Mouse (Mus musculus): ENCODE results near the gene Pde4dip. TPM values are rescaled to one million over a fixed set of nuclear protein-coding genes. Genes with fewer than 3 reads are reported as not detected.

The Pde4dip gene
- polyA plus RNA-seq, 1 experiment from 2014 or later: 22.4 TPM

DNA sequence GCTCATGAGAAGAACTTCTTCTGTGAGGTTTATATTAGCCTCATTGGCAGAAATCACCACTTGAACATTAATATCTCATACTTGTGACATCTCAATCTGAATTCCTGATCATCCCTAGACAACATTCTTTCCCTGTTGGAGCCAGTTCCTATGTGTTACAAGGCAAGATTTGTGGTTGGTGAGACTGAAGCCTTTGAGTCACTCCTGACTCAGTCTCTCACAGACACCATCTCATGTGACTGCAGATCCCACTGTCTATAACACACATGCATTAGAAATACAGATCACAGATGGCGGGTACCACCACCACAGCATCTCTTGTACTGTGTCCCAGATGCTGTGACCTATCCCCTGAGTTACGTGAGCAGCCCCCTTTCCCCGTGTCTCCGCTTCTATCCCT, 60.2 kb downstream of the Pde4dip start:
- WGBS: 92% methylated on average over 4 of the region's 4 CpGs
- no peaks in the 10 kb centered on the region for H3K36me3 ChIP-seq
- peaks cover 23% of the 10 kb centered on the region for H3K4me1 ChIP-seq (replicated peaks)
- no peak for DNase-seq (ENCODE audit: low spot score)
- no peak overlapping the region for H3K4me3 ChIP-seq
- no peak overlapping the region for H3K27ac ChIP-seq
- no peaks in the 10 kb centered on the region for H3K9me3 ChIP-seq
- peaks cover 22% of the 10 kb centered on the region; the same call in 1 of the 2 replicates for H3K27me3 ChIP-seq (ENCODE audit: insufficient read depth, poor library complexity, severe bottlenecking)

DNA sequence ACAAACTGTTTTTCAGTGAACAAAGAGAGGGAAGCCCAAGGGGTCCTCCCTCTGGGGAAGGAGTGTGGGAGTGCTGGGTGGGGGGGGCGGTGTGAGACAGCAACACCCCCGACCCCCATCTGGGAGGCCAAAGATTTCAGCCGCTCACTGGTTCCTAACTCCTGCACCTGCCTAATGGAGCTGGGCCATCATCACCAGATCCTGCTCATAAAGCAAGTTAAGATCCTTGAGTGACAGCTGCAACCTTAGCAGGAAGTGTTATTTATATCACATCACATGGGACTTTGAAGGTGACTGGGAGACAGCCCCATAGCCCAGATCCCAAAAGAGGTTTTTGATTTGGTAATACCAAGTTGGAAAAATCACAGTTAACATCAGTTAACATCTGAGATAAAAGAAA, 63.3 kb downstream of the Pde4dip start:
- Histone ChIP-seq H3K9me3 (no peaks in the 10 kb centered on the region), H3K4me1 (replicated peaks) (peaks cover 23% of the 10 kb centered on the region), H3K4me3 (no peak overlapping the region), H3K36me3 (no peaks in the 10 kb centered on the region), H3K27me3 (ENCODE audit: insufficient read depth, poor library complexity, severe bottlenecking) (peaks cover 26% of the 10 kb centered on the region; the same call in 1 of the 2 replicates), H3K27ac (no peak overlapping the region)
- WGBS: 7% methylated on average over 3 of the region's 3 CpGs
- no peak for DNase-seq (ENCODE audit: low spot score)

DNA sequence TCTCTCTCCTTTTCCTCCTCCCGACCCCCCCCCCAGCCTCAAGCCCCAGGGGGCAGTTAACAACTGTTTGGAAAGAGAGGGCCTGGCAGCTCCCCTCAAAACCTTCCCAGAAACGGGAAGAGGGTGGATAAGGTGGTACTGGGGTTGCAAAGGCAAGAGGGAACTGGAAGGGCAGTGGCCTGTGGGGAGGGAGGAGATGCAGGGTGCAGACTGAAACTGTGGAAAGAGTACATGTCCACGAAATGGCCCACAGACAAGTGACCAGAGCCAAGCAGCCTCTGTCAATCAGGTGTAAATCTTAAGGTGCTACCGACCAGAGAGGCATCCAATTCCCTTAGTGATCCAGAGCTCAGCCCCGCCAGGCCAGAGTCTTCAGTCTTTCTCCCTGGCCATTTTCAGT, 63.8 kb downstream of the Pde4dip start:
- Histone ChIP-seq H3K4me1 (replicated peaks) (peaks cover 23% of the 10 kb centered on the region), H3K36me3 (no peaks in the 10 kb centered on the region), H3K27me3 (ENCODE audit: insufficient read depth, poor library complexity, severe bottlenecking) (peaks cover 26% of the 10 kb centered on the region; the same call in 1 of the 2 replicates), H3K27ac (peak overlapping the region; percentile 82), H3K9me3 (no peaks in the 10 kb centered on the region), H3K4me3 (peak overlapping the region; percentile 60)
- DNase-seq (ENCODE audit: low spot score): peak; percentile 29
- 5% methylated on average over 5 of the region's 5 CpGs for WGBS

DNA sequence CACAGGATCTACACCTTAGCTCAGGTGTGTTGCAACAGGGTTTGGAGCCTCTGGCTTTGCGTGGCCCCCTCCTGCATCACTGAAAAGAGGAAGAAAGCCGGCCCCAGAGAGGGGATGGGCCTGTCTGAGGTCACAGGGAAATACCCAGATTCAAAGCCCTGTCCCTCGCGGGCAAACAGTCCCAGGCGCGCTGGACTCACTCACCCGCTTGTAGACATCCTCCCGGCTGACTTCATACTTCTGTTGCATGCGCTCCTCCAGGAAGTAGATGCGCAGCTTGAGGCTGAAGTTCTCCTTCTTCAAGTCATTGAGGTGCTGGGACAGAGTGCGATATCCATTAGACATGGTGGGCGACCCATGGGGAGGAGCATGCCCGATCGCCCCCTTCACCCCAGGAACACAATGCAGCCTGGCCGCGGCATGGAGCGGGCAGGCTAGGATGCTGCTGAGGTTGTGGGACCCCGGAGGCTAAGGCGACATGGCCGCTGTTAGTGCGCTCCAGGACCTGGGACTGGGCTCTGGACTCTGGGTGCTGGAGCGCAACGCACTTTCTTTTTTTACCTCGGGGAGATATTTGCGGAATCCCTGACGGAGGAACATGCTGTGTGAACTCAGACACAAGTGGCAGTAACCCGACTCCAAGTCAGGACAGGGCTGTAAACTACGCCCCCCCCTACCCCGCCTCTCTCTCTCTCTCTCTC, 64.3 kb downstream of the Pde4dip start:
- H3K9me3 ChIP-seq: no peaks in the 10 kb centered on the region
- peak; percentile 64 for DNase-seq (ENCODE audit: low spot score)
- H3K27ac ChIP-seq: peak overlapping the region; percentile 82
- H3K36me3 ChIP-seq: no peaks in the 10 kb centered on the region
- H3K4me3 ChIP-seq: peak overlapping the region; percentile 60
- WGBS: under 1% methylated on average over 29 of the region's 29 CpGs
- peaks cover 26% of the 10 kb centered on the region; the same call in 1 of the 2 replicates for H3K27me3 ChIP-seq (ENCODE audit: insufficient read depth, poor library complexity, severe bottlenecking)
- H3K4me1 ChIP-seq (replicated peaks): peaks cover 28% of the 10 kb centered on the region

DNA sequence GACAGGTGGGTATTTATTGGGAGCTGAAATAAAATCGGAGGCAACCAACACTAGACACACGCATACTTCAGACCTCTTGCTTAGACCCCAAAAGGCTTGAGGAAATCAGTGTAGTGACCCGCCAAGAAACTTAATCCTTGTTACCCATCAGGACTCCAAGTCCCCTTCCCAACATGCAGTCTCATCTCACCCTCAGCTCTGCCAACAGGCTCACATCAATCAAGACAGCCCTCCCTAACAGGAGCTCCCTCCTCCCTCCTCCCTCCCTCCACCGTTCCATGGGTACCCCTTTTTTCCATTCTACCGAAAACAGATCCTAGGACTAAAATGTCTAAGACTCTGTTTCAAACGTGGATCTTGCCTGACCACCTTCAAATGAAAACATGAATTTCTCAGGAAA, 65.1 kb downstream of the Pde4dip start:
- Histone ChIP-seq H3K9me3 (no peaks in the 10 kb centered on the region), H3K27ac (no peak overlapping the region), H3K36me3 (no peaks in the 10 kb centered on the region), H3K4me1 (replicated peaks) (peaks cover 33% of the 10 kb centered on the region), H3K4me3 (peak overlapping the region; percentile 60), H3K27me3 (ENCODE audit: insufficient read depth, poor library complexity, severe bottlenecking) (peaks cover 26% of the 10 kb centered on the region; the same call in 1 of the 2 replicates)
- 21% methylated on average over 6 of the region's 6 CpGs for WGBS
- no peak for DNase-seq (ENCODE audit: low spot score)

DNA sequence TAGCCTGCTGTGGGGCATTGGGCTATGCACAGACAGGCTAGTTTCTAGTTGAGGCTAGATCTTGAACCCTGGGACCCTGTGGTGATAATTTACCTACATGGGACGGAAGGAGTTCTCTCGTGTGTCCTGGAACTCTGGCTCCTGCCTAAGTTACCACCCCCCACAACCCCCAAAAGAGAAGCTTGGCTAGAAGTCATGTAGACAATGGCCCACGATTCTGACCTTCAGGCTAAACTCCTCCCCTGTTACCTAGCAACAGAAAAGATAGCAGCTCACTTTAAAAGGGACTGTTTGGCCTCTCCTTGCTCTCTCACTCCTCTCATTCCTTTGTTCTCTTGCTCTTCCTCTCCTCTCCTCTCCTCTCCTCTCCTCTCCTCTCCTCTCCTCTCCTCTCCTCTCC, 69.5 kb downstream of the Pde4dip start:
- WGBS: 32% methylated on average over 3 of the region's 3 CpGs
- H3K27ac ChIP-seq: no peak overlapping the region
- no peak for DNase-seq (ENCODE audit: low spot score)

DNA sequence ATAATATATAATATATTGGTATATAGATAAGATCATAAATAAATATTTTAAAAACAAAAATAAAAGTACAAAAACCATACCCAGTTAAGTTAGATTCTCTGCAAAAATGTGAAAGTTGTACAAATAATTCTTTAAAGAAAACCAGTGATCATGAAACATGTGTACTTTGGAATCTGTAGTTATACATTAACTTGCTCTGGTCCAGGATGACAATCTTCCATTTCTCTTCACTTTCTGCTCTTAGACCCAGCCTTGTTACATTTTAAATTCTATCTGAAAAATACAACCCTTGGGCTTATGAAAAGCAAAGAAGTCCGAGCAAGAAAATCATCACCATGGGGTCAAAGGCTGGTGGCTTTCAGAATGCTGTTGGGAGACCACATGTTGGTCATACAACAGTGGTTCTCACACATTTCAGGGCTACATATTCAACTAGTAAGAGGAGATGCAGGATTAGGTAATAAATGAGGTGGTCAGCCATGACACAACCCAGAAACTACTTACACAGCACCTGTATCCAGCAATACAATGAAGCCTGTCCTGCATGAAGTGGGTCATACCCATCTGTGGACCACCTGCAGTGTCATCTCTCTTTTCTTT, 70.0 kb downstream of the Pde4dip start:
- H3K4me1 ChIP-seq (replicated peaks): peaks cover 16% of the 10 kb centered on the region
- no peak overlapping the region for H3K4me3 ChIP-seq
- H3K9me3 ChIP-seq: no peaks in the 10 kb centered on the region
- no peaks in the 10 kb centered on the region for H3K36me3 ChIP-seq
- DNase-seq (ENCODE audit: low spot score): no peak
- H3K27ac ChIP-seq: no peak overlapping the region
- peaks cover 11% of the 10 kb centered on the region; the same call in 1 of the 2 replicates for H3K27me3 ChIP-seq (ENCODE audit: insufficient read depth, poor library complexity, severe bottlenecking)
- 90% methylated on average over 1 of the region's 1 CpGs for WGBS

More for the DNA sequence above, 69.5 kb downstream of the Pde4dip start:
- H3K4me3 ChIP-seq: no peak overlapping the region
- peaks cover 17% of the 10 kb centered on the region; the same call in 1 of the 2 replicates for H3K27me3 ChIP-seq (ENCODE audit: insufficient read depth, poor library complexity, severe bottlenecking)
- no peaks in the 10 kb centered on the region for H3K9me3 ChIP-seq
- H3K36me3 ChIP-seq: no peaks in the 10 kb centered on the region
- peaks cover 21% of the 10 kb centered on the region for H3K4me1 ChIP-seq (replicated peaks)

DNA sequence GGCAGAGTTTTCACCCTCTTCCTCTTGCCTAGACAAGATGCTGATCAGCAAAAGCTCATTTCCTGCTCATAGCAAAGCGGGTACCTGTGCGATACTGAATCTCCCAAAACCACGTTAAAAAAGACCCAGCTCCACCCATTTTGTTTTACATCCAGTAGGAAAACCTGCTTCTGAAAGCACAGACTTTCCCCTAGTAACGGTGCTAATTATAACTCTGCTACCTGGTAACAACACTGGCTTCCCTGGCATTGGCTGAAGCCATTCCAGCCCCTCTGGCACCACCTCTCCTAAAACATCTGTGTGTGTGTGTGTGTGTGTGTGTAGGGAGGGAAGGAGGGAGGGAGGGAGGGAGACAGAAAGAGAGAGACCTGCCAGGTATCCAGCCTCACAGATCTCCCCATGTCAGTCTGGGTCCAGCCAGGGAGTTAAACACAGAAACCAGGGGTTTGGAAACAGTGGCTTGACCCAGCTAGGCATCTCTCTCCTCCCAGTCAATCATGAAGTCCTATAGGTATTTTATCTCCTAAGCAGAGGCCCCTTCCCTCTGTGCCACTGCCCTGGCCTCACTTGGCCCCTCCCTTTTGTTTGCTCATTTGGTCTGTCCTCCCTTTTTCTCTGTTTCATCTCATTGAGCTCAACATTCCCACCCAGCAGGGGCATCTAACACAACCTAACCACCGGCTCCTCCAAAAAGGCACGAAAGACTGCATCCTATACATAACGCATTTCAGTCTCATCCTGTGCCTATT, 76.7 kb downstream of the Pde4dip start:
- Histone ChIP-seq H3K27ac (0 out of 2 replicates have a peak overlapping the region, but pooled peaks have one; percentile 6), H3K36me3 (no peaks in the 10 kb centered on the region), H3K4me1 (replicated peaks) (peaks cover 14% of the 10 kb centered on the region), H3K9me3 (no peaks in the 10 kb centered on the region), H3K27me3 (ENCODE audit: insufficient read depth, poor library complexity, severe bottlenecking) (0 out of 2 replicates have a peak, but pooled peaks cover 4% of the 10 kb centered on the region), H3K4me3 (no peak overlapping the region)
- no peak for DNase-seq (ENCODE audit: low spot score)
- 16% methylated on average over 7 of the region's 7 CpGs for WGBS

DNA sequence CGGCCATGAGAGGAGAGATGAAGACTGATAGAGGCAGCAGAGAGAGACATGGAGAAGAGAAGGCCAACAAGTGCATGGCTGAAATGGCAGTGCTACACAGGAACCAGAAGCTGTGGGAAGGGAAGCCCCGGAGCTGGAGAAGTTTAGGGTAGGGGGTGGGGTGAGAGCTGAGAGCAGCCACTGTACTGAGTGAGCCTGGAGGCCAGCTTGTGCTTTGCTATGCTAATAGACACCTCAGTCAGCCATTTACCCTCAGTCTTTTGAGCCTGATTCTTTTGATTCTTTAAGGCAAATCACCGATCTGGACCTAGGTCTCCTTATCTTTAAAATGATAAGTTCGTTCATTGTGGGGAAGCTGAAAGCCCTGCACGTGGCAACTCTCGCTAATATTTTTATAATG, 77.3 kb downstream of the Pde4dip start:
- no peak overlapping the region for H3K27ac ChIP-seq
- no peak overlapping the region for H3K4me3 ChIP-seq
- no peaks in the 10 kb centered on the region for H3K36me3 ChIP-seq
- peaks cover 14% of the 10 kb centered on the region for H3K4me1 ChIP-seq (replicated peaks)
- WGBS: 20% methylated on average over 6 of the region's 6 CpGs
- 0 out of 2 replicates have a peak, but pooled peaks cover 4% of the 10 kb centered on the region for H3K27me3 ChIP-seq (ENCODE audit: insufficient read depth, poor library complexity, severe bottlenecking)
- H3K9me3 ChIP-seq: no peaks in the 10 kb centered on the region
- no peak for DNase-seq (ENCODE audit: low spot score)

DNA sequence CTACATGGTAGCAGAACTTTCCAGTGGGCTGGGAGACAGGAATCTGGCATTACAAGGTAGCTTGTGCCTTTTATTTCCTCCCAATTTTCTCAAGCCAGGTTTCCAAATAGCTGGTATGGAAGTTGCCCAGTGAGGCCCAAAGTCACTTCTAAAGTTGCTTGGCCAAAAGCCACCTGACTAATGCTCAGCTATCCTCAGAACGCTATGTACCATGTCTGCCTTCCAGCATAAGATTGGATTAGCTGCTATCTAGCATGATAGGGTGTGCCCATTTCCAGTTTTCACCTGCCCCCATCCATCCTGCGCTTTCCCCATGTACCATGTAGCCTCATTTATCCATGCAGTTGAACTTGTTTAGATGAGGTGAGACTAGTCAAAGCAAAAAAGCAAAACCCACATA, 78.2 kb downstream of the Pde4dip start:
- H3K36me3 ChIP-seq: no peaks in the 10 kb centered on the region
- H3K4me1 ChIP-seq (replicated peaks): peaks cover 14% of the 10 kb centered on the region
- 0 out of 2 replicates have a peak, but pooled peaks cover 4% of the 10 kb centered on the region for H3K27me3 ChIP-seq (ENCODE audit: insufficient read depth, poor library complexity, severe bottlenecking)
- no peak for DNase-seq (ENCODE audit: low spot score)
- WGBS: 93% methylated on average over 2 of the region's 2 CpGs
- no peaks in the 10 kb centered on the region for H3K9me3 ChIP-seq
- no peak overlapping the region for H3K27ac ChIP-seq
- no peak overlapping the region for H3K4me3 ChIP-seq

DNA sequence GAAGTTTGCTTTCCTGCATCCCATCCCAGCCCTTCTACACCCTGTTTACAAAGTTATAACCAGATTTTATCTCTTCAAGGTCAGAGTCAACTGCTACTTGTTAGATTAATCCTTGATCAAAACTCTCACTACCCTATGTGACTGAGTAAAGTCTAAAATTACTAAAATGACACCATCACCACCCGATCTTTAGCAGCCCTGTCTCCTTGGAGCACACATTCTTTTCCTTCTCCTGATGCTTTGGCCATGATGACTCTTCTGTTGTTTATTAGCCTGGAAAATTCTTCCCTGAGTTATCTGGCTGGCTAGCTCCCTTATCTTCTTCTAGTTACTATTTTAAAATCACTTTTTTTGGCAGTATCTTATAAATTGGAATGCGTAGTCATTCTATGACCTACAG, 82.9 kb downstream of the Pde4dip start:
- 92% methylated on average over 2 of the region's 2 CpGs for WGBS
- Histone ChIP-seq H3K9me3 (no peaks in the 10 kb centered on the region), H3K4me1 (replicated peaks) (no peaks in the 10 kb centered on the region)

DNA sequence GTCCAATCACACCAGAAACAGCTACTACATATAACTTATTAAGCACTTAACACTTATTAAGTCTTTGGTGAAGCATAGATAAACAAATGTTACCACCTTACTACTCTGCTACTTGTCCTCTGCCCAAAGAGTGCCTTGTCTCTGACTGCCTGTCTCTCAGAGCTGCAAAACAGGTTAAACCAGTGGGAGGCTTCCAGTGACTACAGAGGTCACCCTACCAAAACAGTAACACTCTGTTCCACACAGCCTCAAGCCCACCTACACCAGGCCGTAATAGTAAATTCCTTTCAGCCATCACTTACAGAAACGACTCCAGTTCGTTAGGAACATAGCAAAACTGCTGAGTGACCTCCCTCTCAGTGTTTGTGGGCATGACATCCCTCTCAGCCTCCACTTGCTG, 84.8 kb downstream of the Pde4dip start:
- Histone ChIP-seq H3K4me3 (no peak overlapping the region), H3K27me3 (ENCODE audit: insufficient read depth, poor library complexity, severe bottlenecking) (no peaks in the 10 kb centered on the region), H3K36me3 (no peaks in the 10 kb centered on the region), H3K9me3 (no peaks in the 10 kb centered on the region), H3K27ac (no peak overlapping the region), H3K4me1 (replicated peaks) (no peaks in the 10 kb centered on the region)
- WGBS: 63% methylated on average over 3 of the region's 3 CpGs
- DNase-seq (ENCODE audit: low spot score): no peak

More for the DNA sequence above, 82.9 kb downstream of the Pde4dip start:
- Histone ChIP-seq H3K27me3 (ENCODE audit: insufficient read depth, poor library complexity, severe bottlenecking) (no peaks in the 10 kb centered on the region), H3K27ac (no peak overlapping the region), H3K36me3 (no peaks in the 10 kb centered on the region), H3K4me3 (no peak overlapping the region)
- no peak for DNase-seq (ENCODE audit: low spot score)

DNA sequence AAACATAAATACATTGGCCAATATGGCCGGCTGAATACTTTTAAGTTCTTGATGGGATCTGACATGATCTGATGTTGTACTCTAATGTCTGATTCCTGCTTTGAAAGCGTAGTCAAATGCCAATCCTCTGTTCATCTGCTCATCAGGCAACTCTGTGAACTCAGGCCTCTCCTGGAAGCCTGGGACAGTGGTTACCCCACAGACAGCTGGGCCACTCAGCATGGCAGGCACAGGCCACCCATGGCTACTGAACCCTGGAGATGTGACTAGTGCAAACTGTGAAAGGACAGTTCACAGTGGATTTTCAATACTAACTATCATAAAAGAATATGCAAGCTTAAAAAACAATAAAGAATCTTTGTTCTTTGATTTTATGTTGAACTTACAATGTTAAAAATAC, 85.6 kb downstream of the Pde4dip start:
- no peak for DNase-seq (ENCODE audit: low spot score)
- Histone ChIP-seq H3K9me3 (no peaks in the 10 kb centered on the region), H3K27ac (no peak overlapping the region), H3K4me1 (replicated peaks) (no peaks in the 10 kb centered on the region), H3K36me3 (no peaks in the 10 kb centered on the region), H3K27me3 (ENCODE audit: insufficient read depth, poor library complexity, severe bottlenecking) (no peaks in the 10 kb centered on the region), H3K4me3 (no peak overlapping the region)
- 89% methylated on average over 2 of the region's 2 CpGs for WGBS
